Mouse (Mus musculus) spleen, adult 2 months (tissue): Measurements from ENCODE around the gene Ssbp4. TPM values are rescaled to one million over a fixed set of nuclear protein-coding genes. Genes with fewer than 3 reads are reported as not detected.

Source experiments
- DNase-seq, 2 experiments: peaks; one replicate each; pipeline versions ENCODE4 v3.0.0 to v3.0.0-alpha.2; 2012 to 2021; ENCODE audit warnings: low spot score in 2 of 2, low read depth in 1 of 2
- H3K27ac ChIP-seq: fragments of 200-500 bp; 2 replicates; pipeline ENCODE4 v1.5.1; 2012; ENCODE audit warnings: low read length, inconsistent platforms; ENCODE audit not compliant: insufficient read depth
- H3K27me3 ChIP-seq: fragments of 200-500 bp; 2 replicates; pipeline ENCODE4 v1.6.1; 2012; ENCODE audit warnings: mild to moderate bottlenecking, moderate library complexity, low read length, inconsistent platforms; ENCODE audit not compliant: control insufficient read depth, insufficient read depth
- H3K36me3 ChIP-seq: fragments of 200-500 bp; 2 replicates; pipeline ENCODE4 v1.6.1; 2012; ENCODE audit warnings: mild to moderate bottlenecking, low read length, inconsistent platforms; ENCODE audit not compliant: control insufficient read depth, insufficient read depth
- H3K4me1 ChIP-seq: fragments of 200-500 bp; 2 replicates; pipeline ENCODE4 v1.6.1; 2011; ENCODE audit warnings: inconsistent platforms; ENCODE audit not compliant: control insufficient read depth, insufficient read depth, insufficient read length
- H3K4me3 ChIP-seq: fragments of 200-500 bp; 2 replicates; pipeline ENCODE4 v1.5.1; 2011; ENCODE audit warnings: mild to moderate bottlenecking, inconsistent platforms; ENCODE audit not compliant: insufficient read depth, insufficient read length; ENCODE audit errors: extremely low read depth
- CTCF ChIP-seq: fragments of 200-500 bp; IDR thresholded peaks from 2 replicates; pipeline ENCODE4 v1.5.1; 2011; ENCODE audit warnings: mild to moderate bottlenecking, inconsistent platforms; ENCODE audit not compliant: insufficient read depth, insufficient read length, insufficient replicate concordance; ENCODE audit errors: extremely low read depth
- POLR2A ChIP-seq: fragments of 200-500 bp; IDR thresholded peaks from 2 replicates; pipeline ENCODE4 v1.6.1; 2011; ENCODE audit warnings: low read depth, low read length, inconsistent platforms
- WGBS: fragments of 180-500 bp; shearing (Covaris S2); methylation state at CpG from one replicate; pipeline ENCODE4 v1.1.7; 2018; 5-methylcytosine and 5-hydroxymethylcytosine counted together
- polyA plus RNA-seq: library from polyadenylated mRNA; depleted of rRNA; stranded (reverse); fragments of >200 nt; gene quantifications from 2 replicates; pipeline ENCODE4 v1.2.3, GENCODE M21; 2012

Ssbp4 gene
- polyA plus RNA-seq, 1 experiment, result 168 TPM

DNA sequence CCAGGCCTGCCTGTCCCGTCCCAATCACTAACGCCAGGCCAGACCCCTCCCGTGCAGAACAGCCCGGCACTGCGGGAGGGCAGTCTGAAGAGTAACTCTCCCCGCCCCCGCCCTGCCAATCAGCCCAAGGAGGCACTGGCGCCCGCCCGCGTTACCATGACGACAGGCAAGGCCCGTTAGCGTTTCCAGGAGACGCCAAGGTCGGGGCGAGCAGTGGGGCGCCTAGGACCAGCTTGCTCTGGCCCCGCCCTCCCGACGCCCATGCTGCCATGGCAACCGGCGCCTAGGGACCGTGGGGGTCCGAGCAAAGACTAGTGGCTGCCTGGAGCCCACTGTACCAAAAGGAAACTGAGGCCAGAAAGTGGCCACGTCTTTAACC is 7.4 kb downstream of the Ssbp4 start:
- peak; percentile 42 to 72 for DNase-seq
- no peak overlapping the region for H3K27ac ChIP-seq
- peaks cover 10% of the 10 kb centered on the region for H3K4me1 ChIP-seq
- H3K27me3 ChIP-seq, result no peaks in the 10 kb centered on the region
- WGBS, result 13% methylated on average over 26 of the region's 26 CpGs
- no peak overlapping the region for H3K4me3 ChIP-seq
- TF ChIP-seq CTCF, result no peak
- no peak for TF ChIP-seq POLR2A
- H3K36me3 ChIP-seq, result peaks cover 12% of the 10 kb centered on the region

DNA sequence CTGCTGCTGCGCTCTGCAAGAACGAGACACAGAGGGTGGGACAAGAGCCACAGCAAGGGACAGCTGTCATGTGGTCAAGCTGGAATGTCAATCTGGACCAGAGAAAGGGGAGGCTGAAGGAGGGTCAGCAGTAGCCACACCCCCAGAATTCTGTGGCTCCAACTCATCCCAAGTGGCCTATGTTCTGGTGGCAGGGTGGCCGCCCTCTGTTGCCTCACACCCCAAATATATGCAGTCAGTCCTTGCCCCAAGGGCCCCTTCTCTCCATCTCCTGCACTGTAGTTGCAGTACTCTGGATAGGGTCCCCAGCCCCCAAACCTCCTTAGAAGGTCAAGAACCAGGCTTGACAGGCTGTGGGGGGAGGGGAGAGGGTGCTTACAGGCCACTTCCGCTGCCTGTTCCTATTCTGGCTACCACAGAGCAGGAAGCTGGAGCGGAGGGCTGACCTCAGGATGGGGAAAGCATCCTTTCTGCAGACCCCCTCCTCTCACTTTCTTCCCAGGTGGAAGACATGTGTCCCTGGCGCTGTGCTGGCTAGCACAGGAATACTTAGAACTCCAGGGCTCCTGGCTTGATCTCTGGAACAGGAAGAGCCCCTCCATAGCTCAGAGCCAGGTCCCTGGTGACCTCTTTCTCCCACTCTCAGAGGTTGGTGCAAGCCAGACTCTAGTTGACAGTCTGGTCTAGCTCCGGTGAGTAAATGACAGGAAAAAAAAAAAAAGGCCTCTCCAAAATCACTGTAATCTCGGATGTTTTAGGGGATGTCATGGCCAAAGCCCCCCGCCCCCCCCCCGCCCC is 8.0 kb downstream of the Ssbp4 start:
- Histone ChIP-seq H3K36me3 (peaks cover 14% of the 10 kb centered on the region), H3K4me1 (peaks cover 10% of the 10 kb centered on the region), H3K27ac (no peak overlapping the region), H3K4me3 (no peak overlapping the region), H3K27me3 (no peaks in the 10 kb centered on the region)
- DNase-seq, result no peak
- TF ChIP-seq POLR2A, result no peak
- no peak for TF ChIP-seq CTCF
- WGBS, result 56% methylated on average over 10 of the region's 10 CpGs

DNA sequence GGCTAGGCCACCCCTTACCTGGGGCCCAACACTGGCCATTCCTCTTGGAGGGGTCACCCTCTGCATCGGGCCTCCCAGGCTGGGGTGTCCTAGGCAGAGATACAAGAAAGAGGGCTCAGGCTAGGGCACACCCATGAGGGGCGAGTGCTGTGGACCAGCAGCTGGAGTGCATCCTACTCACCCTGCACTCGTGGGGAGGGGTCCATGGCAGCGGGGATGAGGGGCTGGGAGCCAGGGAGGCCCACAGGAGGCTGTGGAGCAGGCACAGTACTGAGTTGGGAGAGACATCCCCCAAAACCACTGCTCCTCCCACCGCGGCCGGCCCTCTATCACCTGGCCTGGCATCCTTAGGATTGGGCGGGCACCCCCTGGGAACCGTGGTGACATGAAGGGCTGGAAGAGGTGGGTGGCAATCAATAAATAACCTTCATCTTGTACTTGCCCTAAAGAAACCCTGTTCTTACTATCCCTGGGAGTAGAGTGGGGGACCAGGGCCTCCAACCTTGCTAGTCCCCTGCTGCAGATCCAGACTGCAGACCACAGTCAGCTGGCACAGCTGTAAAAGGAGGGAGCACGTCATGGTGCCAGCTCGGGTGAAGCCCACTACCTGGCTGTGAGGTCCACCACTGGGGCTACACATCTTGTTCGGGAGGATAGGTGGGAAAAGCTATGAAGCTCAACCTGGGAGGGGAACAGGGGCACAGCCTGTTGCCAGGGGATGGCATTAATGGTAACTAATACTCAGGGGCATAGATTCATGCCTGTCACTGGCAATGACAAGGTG is 9.0 kb downstream of the Ssbp4 start:
- WGBS, result 90% methylated on average over 12 of the region's 12 CpGs
- H3K27me3 ChIP-seq, result no peaks in the 10 kb centered on the region
- peaks cover 14% of the 10 kb centered on the region for H3K36me3 ChIP-seq
- no peak overlapping the region for H3K4me3 ChIP-seq
- peaks cover 16% of the 10 kb centered on the region for H3K4me1 ChIP-seq
- no peak overlapping the region for H3K27ac ChIP-seq
- no peak for TF ChIP-seq POLR2A
- no peak for TF ChIP-seq CTCF
- DNase-seq, result no peak

DNA sequence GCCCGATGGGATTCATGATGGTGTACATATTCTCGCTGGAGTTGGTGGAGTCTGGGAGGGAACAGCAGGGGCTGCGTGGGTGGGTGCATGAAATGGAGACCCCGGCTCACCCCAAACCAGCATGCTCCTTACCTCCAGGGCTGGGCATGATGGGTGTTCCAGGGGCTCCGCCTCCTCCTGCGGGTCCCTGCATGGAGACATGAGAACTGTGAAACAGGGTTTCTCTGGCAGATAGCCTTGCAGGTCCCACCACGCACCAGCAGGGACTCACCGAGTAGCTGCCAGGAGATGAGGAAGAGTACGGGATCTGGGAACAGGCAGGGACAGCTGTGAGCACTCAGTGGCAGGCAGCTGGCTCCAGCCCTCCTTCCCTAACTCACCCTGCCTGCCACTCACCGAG is 9.9 kb downstream of the Ssbp4 start:
- no peak for DNase-seq
- TF ChIP-seq POLR2A, result no peak
- TF ChIP-seq CTCF, result no peak
- Histone ChIP-seq H3K4me1 (peaks cover 19% of the 10 kb centered on the region), H3K36me3 (peaks cover 14% of the 10 kb centered on the region), H3K27ac (no peak overlapping the region), H3K4me3 (no peak overlapping the region), H3K27me3 (no peaks in the 10 kb centered on the region)
- WGBS, result 89% methylated on average over 10 of the region's 10 CpGs

DNA sequence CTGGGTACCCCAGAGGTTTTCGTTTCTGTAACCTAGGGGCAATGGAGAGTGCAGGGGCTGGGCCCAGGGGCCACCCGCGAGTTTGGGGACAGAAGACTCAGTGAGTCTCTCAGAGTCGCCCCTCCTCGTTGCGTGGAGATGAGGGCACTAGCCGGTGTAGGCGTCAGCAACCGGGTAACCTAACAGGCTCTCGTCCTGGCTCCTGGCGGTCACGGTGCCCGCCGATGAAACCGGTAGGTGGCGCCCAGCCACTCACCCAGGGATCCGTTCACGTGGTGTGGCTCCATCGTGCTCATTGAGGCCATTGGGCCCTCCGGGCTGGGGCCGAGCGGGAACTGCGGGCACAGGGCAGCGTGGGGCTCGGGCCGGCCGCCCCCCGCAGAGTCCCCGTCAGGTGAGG is 10.4 kb downstream of the Ssbp4 start:
- Histone ChIP-seq H3K4me3 (no peak overlapping the region), H3K4me1 (peaks cover 19% of the 10 kb centered on the region), H3K27ac (no peak overlapping the region), H3K36me3 (peaks cover 14% of the 10 kb centered on the region), H3K27me3 (no peaks in the 10 kb centered on the region)
- TF ChIP-seq POLR2A, result no peak
- no peak for TF ChIP-seq CTCF
- no peak for DNase-seq
- 84% methylated on average over 29 of the region's 29 CpGs for WGBS

DNA sequence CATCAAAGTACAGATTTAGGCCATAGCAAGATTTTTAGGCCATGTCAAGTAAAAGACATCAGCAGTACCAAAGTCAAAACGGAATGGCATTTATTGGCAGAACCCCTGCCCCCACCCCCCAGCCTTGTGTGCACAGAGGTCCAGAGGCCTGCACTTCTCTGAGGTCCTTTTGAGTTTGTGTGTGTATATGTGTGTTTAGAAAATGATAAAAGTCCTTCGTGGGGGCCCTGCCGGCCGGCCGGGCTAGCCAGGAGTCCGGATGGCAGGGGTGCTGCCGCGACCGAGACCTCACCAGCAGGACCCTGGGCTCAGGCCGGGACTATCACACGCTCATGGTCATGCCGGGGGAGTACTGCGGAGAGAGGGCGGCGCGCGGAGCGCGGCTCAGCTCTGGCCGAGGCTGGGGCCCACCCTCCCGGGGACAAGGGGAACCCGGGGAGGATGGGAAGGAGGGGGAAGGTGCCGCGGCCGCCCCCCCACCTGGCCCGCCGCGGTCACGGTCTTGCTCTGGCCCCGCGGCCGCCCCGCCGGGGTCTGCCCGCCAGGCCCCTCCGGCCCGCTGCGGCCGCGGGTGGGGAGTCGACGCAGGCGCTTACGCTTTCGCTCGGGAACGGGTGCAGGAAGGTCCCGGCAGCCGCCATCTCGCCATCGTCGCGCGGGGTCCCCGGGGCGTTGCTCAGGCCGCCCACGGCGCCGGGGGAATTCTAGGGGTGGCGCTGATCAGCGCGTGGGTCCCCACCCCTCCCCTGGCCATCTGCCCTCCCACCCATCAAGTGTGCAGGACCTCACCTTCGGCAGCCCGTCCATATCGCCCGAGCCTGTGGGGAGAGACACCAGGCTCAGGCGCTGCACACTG is 11.0 kb downstream of the Ssbp4 start:
- no peak for DNase-seq
- Histone ChIP-seq H3K27me3 (no peaks in the 10 kb centered on the region), H3K4me1 (peaks cover 19% of the 10 kb centered on the region), H3K36me3 (peaks cover 14% of the 10 kb centered on the region), H3K4me3 (no peak overlapping the region), H3K27ac (no peak overlapping the region)
- WGBS, result 97% methylated on average over 68 of the region's 68 CpGs
- TF ChIP-seq CTCF (no peak), POLR2A (no peak)
